Mouse (Mus musculus) kidney, adult 2 months (tissue): ENCODE results near the gene Gltp. TPM values are rescaled to one million over a fixed set of nuclear protein-coding genes. Genes with fewer than 3 reads are reported as not detected.

Experiments
- DNase-seq: peaks from one replicate; pipeline ENCODE4 v3.0.0; 2021
- H3K27ac ChIP-seq: fragments of 200-500 bp; 2 replicates; pipeline ENCODE4 v1.5.1; 2012; ENCODE audit warnings: low read depth, low read length, control low read depth, inconsistent platforms; ENCODE audit not compliant: insufficient read depth
- H3K27me3 ChIP-seq: fragments of 200-500 bp; replicated peaks from 2 replicates; pipeline ENCODE4 v1.6.1; 2012; ENCODE audit warnings: mild to moderate bottlenecking, moderate library complexity, low read length, inconsistent platforms; ENCODE audit not compliant: control insufficient read depth, insufficient read depth
- H3K36me3 ChIP-seq: fragments of 200-500 bp; 2 replicates; pipeline ENCODE4 v1.6.1; 2012; ENCODE audit warnings: mild to moderate bottlenecking, moderate library complexity, low read length, inconsistent platforms; ENCODE audit not compliant: control insufficient read depth, insufficient read depth
- H3K4me1 ChIP-seq: fragments of 200-500 bp; 2 replicates; pipeline ENCODE4 v1.6.1; 2011; ENCODE audit warnings: low read length; ENCODE audit not compliant: control insufficient read depth, insufficient read depth
- H3K4me3 ChIP-seq: fragments of 200-500 bp; 2 replicates; pipeline ENCODE4 v1.5.1; 2011; ENCODE audit warnings: mild to moderate bottlenecking, low read depth, low read length, control low read depth; ENCODE audit not compliant: insufficient read depth
- CTCF ChIP-seq: fragments of 200-500 bp; conservative IDR thresholded peaks from 2 replicates; pipeline ENCODE4 v1.5.1; 2011; ENCODE audit warnings: low read depth, mild to moderate bottlenecking, control low read depth, low read length, moderate library complexity, mixed read lengths; ENCODE audit not compliant: insufficient read depth, insufficient read length
- POLR2A ChIP-seq: fragments of 200-500 bp; IDR thresholded peaks from one replicate; pipeline ENCODE4 v1.6.1; 2011; ENCODE audit warnings: low read depth, low read length, control low read depth
- WGBS: fragments of 180-500 bp; shearing (Covaris S2); methylation state at CpG from one replicate; pipeline ENCODE4 v1.1.7; 2018; 5-methylcytosine and 5-hydroxymethylcytosine counted together
- polyA plus RNA-seq: library from polyadenylated mRNA; depleted of rRNA; stranded (reverse); fragments of >200 nt; gene quantifications from 2 replicates; pipeline ENCODE4 v1.2.3, GENCODE M21; 2012

Gene Gltp
- polyA plus RNA-seq, 1 experiment, result 89.1 TPM

GRCm38 (mm10) chr5:114651002-114651401, 39.8 kb downstream of the Gltp start:
- Histone ChIP-seq H3K36me3 (no peaks in the 10 kb centered on the region), H3K4me3 (no peak overlapping the region), H3K27me3 (no peaks in the 10 kb centered on the region), H3K4me1 (peaks cover 43% of the 10 kb centered on the region), H3K27ac (no peak overlapping the region)
- TF ChIP-seq POLR2A (no peak), CTCF (no peak)
- 39% methylated on average over 14 of the region's 14 CpGs for WGBS
- DNase-seq, result no peak

GRCm38 (mm10) chr5:114648728-114649311, 42.0 kb downstream of the Gltp start:
- H3K4me3 ChIP-seq, result no peak overlapping the region
- H3K27ac ChIP-seq, result peak overlapping the region; percentile 34; the same call in 1 of the 2 replicates
- DNase-seq, result peak; percentile 69
- TF ChIP-seq CTCF, result no peak
- TF ChIP-seq POLR2A, result no peak
- H3K4me1 ChIP-seq, result peaks cover 27% of the 10 kb centered on the region
- H3K36me3 ChIP-seq, result no peaks in the 10 kb centered on the region
- H3K27me3 ChIP-seq, result no peaks in the 10 kb centered on the region
- WGBS, result 49% methylated on average over 11 of the region's 11 CpGs

- H3K4me3 ChIP-seq, result peak overlapping the region; percentile 17; the same call in 1 of the 2 replicates
- DNase-seq, result peak; percentile 54
- WGBS, result 11% methylated on average over 27 of the region's 27 CpGs
- H3K27ac ChIP-seq, result no peak overlapping the region
- TF ChIP-seq CTCF (no peak), POLR2A (no peak)
- H3K4me1 ChIP-seq, result peaks cover 24% of the 10 kb centered on the region
- no peaks in the 10 kb centered on the region for H3K36me3 ChIP-seq
- no peaks in the 10 kb centered on the region for H3K27me3 ChIP-seq
Measured at GRCm38 (mm10) chr5:114647211-114647974, 43.4 kb downstream of the Gltp start.

DNA sequence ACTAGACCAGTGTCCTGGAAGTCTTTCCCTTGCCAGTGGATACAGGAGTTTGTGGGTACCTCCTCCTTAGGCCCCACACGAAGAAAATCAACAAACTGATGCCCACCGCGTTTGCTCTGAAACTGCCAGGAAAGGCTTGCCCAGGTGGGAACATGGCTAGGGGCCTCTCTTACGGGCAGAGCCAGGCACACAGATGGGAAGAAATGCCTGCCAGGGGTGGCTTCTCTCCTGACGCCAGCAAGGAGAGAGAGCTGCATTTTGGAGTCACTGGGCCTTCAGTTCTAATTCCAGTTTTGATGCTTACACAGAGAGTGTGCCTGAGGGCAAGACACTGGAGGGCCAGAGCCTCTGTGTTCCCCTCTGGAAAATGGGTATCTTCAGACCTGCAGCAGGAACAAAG, 44.9 kb downstream of the Gltp start:
- Histone ChIP-seq H3K27me3 (no peaks in the 10 kb centered on the region), H3K27ac (no peak overlapping the region), H3K4me3 (no peak overlapping the region), H3K4me1 (peaks cover 18% of the 10 kb centered on the region), H3K36me3 (no peaks in the 10 kb centered on the region)
- TF ChIP-seq POLR2A, result no peak
- no peak for TF ChIP-seq CTCF
- WGBS, result 87% methylated on average over 5 of the region's 5 CpGs
- DNase-seq, result no peak

- 71% methylated on average over 6 of the region's 6 CpGs for WGBS
- H3K4me3 ChIP-seq, result no peak overlapping the region
- H3K4me1 ChIP-seq, result peaks cover 18% of the 10 kb centered on the region
- DNase-seq, result no peak
- TF ChIP-seq CTCF (no peak), POLR2A (no peak)
- no peaks in the 10 kb centered on the region for H3K36me3 ChIP-seq
- no peaks in the 10 kb centered on the region for H3K27me3 ChIP-seq
- no peak overlapping the region for H3K27ac ChIP-seq
Measured at GRCm38 (mm10) chr5:114644918-114645317, 45.9 kb downstream of the Gltp start.

GRCm38 (mm10) chr5:114640809-114641208, 50.0 kb downstream of the Gltp start:
- WGBS, result 79% methylated on average over 10 of the region's 10 CpGs
- DNase-seq, result no peak
- no peaks in the 10 kb centered on the region for H3K36me3 ChIP-seq
- no peak overlapping the region for H3K4me3 ChIP-seq
- no peaks in the 10 kb centered on the region for H3K4me1 ChIP-seq
- no peak overlapping the region for H3K27ac ChIP-seq
- no peaks in the 10 kb centered on the region for H3K27me3 ChIP-seq
- TF ChIP-seq POLR2A (no peak), CTCF (no peak)

GRCm38 (mm10) chr5:114639645-114639957, 51.2 kb downstream of the Gltp start:
- Histone ChIP-seq H3K4me3 (no peak overlapping the region), H3K4me1 (no peaks in the 10 kb centered on the region), H3K27ac (no peak overlapping the region), H3K27me3 (no peaks in the 10 kb centered on the region), H3K36me3 (no peaks in the 10 kb centered on the region)
- WGBS, result 25% methylated on average over 7 of the region's 7 CpGs
- DNase-seq, result no peak
- TF ChIP-seq POLR2A, result no peak
- TF ChIP-seq CTCF, result no peak
